Mouse (Mus musculus) left cerebral cortex, postnatal 36 days (tissue): Measurements from ENCODE around the gene Ceacam2. TPM values are rescaled to one million over a fixed set of nuclear protein-coding genes. Genes with fewer than 3 reads are reported as not detected.
"Not testable (repeated sequence)": the region's sequence is repeated elsewhere in the genome, so short reads cannot be mapped to it uniquely, and the experiment has no call there.

Source experiments
- DNase-seq, 2 experiments: peaks; one replicate each; pipeline ENCODE4 v3.0.0; 2021 to 2022; ENCODE audit warnings: low spot score in 2 of 2, mixed read lengths in 1 of 2
- intact Hi-C: fragments of 180-260 bp; cut with DNase I; formaldehyde crosslinking; loops from one replicate; pipeline ENCODE4 v1.15.1; 2025
- total RNA-seq, 2 experiments: library from RNA; stranded (reverse); gene quantifications; 2 replicates each; pipeline ENCODE4 v1.2.3; 2021

Gene Ceacam2
- under 1 TPM; 0.27 to 0.42 TPM for total RNA-seq

DNA sequence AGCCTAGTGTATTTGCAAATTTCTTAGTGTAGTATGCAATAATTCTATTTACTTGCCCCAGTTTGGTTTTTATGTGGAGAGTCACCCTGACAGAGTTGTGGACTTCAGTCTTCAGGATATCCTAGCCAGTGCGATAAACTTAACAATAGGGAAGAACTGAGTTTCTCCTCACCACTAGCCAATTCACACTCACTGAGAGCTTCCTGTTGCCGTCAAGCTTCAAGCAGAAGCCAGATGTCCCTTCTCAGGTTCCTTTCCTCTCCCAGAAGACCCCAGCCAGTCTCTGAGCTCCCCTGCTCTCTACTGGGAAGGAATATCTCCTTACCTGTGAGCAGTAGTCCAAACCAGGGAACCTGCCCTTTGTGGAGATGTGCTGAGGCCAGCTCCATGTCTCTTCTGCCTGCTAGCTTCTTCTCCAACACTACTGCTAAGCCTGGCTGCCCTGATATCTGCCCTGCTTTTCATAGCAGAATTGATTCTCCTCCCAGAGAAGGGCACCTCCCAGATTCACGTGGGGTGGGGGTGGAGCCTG, at the start of gene Ceacam2:
Ceacam2 (minus strand) TSS at position 482 of the 532 bp plus-strand sequence.
- DNase-seq: not testable (repeated sequence)
- intact Hi-C loops: loop anchor here (2.0 kb wide), 1 partner anchor 63 kb away; the partner anchor contains the start of gene Ceacam1

DNA sequence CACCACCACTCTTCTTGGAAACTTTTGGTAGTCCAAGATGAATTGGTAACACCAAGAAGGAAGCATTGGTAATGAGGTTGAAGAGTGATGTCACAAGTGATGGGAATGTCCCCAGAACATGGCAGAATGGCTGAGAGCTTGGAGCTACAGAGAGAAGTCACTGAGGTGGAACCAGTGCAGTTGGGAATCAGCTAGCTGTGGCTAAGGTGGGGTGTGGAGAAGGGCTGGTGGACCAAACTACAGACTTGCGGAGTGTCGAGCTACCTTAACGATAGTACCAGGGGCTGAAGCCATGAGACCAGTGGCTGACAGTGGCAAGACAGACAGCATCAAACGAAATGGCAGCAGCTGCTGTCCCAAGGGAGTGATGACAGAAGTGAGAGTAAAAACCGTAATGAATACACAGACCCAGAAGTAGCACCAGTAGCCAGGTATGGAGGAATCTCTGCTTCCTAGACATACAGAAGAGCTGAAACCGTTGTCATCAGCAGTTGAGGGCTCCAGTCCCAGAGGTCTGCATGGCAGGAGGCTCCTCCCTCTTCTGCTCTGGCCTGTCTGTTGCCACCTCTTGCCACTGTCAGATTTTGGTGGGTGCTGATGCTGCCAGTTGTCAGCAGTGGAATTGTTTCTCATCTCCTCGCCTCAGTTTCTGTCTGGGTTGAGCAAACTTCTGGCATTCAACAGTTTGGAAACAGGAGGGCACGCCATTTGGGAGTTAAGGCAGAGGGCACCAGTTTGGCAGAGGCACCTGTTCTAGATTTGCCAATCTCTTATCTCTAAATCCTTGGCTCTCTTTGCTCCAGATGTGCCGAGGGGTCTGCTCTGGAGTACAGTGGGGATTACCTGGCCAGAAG, 45.9 kb upstream of the Ceacam2 start:
- no peak for DNase-seq
- intact Hi-C loops: no loop called here

DNA sequence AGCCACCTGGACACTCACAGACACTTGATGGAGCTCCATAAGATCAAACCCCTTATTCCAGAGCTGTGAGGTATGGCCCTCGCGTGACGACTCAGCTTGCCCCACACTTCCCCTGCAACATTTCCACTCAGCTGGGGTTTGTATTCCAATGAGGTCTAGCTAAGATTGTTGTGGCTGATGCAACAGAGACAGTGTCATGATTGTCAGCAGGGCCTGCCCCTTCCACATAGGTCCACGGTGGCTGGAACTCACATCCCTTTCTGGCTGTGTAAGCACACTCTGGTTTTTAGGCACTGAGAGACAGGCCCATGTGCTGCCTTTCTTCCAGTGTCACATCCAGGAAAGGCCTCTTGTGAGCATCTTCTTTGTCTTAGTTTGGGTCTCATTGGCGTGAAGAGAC, 45.0 kb upstream of the Ceacam2 start:
- no peak for DNase-seq
- intact Hi-C loops: no loop called here

DNA sequence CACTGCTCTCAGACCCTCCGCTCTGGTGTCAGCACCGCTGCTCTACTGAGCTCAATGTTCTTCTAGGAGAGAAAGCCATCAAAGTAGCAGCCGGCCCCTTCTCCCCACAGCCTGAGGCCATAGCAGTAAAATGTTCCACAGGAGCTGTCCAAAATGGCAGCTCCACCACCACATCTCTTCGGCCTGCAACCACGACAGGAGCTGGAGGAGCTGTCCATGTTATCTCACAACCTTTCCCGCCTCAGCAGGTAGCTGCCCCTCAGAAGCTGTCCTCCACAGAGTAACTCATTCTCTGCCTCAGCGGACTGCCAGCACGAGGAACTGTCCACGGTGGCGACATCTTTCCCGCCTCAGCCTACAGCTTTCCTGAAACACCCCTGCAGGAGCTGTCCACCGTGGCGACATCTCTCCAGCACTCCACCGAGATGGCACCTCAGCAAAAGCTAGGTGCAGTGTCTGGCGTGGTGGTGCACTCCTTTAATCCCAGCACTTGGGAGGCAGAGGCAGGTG, 42.7 kb upstream of the Ceacam2 start:
- DNase-seq: no peak
- intact Hi-C loops: no loop called here

DNA sequence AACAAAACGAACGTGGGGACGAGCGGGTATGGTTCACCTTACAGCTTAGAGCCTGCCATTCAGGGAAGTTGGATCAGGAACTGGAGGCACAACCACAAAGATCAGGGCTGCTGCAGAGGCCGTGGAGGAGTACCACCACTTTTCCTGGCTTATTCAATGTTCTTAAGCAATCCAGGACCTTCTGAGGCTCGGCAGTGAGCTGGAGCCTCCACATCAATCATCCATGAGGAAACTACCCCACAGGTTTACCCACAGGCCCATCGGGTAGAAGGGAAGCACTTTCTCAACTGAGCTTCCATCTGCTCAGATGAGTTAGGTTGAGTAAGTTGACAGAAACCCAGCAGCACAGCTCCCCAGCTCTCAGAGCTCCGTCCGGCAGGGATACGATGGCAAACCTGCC, 39.8 kb upstream of the Ceacam2 start:
- DNase-seq: no peak
- intact Hi-C loops: loop anchor here (5.0 kb wide), 1 partner anchor 742 kb away; no protein-coding TSS in a partner anchor

DNA sequence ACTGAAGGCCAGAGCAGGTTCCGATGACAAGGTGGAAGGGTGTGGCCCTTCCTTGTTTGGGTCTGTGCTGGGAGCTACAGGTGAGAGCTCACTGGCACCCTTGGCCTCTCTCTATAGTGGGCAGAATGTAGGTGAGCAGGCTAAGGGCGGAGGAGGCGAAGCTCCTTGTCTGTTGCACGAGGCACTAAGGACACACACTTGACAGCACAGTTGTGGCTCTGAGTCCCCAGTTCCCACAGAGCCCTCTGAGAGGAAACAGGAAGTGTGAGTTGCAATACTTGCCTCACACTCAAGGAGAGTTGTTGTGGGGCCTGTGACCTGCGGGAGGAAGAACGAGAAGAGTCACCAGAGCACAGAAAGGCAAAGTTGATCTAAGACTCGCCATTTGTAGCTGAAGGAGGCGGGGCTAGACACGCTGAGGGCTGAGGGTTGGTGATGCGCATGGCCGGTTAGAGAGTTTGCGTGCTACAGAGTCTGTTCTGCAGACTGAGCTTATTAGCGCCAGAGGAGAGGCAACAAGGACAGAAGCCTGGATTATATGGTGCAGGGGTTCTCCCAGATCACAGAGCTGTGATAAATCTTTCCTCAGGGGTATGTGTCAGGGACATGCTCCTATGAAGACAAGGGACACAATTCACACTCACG, 37.3 kb upstream of the Ceacam2 start:
- intact Hi-C loops: loop anchor here (5.0 kb wide), 1 partner anchor 740 kb away; no protein-coding TSS in a partner anchor
- DNase-seq: not testable (repeated sequence)

DNA sequence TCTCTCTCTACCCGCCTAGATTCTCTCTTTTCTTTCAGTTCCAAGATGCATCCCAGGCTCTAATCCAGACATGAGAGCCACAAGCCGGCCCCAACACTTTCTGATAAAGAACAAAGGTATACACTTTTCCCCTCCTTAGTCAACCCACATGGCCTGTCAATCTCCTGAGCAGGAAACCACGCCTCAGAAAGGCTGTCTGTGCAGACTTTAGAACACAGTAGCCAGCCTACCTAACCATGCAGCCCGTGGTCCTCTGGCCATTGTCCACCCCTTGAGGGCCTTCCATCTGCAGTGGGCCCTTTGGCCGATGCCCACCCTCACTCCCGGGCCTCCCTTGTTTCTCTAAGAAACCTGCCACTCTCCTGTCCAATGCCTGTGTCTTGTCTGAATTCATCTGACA, 36.7 kb upstream of the Ceacam2 start:
- DNase-seq: not testable (repeated sequence)
- intact Hi-C loops: loop anchor here (5.0 kb wide), 1 partner anchor 739 kb away; no protein-coding TSS in a partner anchor

DNA sequence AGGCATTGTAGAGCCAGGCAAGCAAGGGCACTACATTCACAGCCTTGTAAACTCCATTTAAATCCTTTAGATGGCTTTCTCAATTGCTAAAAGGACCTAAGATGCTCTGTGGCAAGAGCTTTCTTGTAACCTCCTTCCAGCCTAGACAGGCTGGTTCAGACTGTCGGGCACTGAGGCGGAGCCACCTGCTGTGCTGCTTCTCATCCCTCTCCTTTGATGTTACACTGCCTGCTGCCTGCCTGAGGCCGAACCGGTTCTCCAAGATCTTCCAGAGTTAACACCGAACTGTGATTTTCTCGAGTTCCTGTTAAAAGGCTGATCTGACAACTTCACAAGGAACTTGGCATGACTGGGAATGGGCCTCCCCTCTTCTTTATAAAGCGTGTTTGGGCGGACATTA, 36.2 kb upstream of the Ceacam2 start:
- DNase-seq: no peak
- intact Hi-C loops: loop anchor here (5.0 kb wide), 1 partner anchor 739 kb away; no protein-coding TSS in a partner anchor

DNA sequence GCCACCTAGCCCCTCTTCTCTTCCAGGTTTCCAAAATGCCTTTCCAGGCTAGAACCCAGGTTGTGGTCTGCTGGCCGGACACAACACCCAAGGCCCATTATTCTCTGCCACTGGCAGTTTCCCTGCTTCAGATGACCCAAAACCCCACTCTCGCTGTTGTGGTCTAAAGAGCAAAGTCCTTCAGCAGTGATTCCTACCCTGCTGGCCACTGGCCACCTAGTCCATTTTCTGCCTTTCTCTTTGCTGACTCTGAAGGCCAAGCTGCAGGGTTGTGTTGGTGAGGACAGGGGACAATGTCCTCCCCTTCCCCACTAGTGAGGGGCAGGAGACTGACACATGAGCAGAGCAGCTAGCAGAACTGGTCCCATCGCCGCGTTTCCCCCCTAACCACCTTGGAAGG, 35.4 kb upstream of the Ceacam2 start:
- DNase-seq: no peak
- intact Hi-C loops: loop anchor here (5.0 kb wide), 1 partner anchor 738 kb away; no protein-coding TSS in a partner anchor

DNA sequence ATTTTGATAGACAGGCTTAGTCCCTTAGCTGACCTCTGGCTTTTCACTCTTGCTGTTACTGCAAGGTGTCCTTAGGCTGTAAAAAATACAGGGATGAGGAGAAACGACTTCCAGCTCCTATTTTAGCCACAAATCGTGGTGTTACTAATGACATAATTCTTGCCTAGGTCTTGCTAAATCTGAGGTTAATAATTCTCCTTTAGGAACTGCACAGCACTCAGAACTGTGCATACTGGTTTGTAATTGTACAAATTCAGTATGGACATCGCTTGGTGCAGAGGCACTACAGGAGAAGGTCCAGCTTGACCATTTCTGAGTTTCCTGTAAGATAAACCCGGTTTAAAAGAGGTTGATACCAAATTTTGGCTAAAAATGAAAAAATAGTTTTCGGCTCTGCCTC, 34.1 kb upstream of the Ceacam2 start:
- intact Hi-C loops: not testable (repeated sequence)

DNA sequence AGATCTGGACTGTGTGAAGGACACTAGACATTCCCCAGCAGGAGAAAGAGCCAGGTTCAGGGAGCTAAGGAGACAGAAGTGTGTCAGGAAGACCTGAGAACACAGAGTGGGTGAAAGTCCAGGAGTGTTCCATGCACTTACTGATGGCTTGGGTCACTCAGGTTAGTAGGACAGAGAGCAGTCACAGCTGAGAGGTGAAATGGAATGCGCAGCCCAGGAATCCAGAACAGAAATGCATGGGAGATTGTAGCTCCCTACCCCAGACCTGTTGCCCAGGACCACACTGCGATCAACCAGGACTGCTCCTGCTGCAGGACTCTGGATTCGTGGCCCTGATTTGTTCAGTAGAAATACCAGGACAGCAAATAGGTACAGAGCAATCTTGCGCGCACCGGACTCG, 29.1 kb upstream of the Ceacam2 start:
- intact Hi-C loops: no loop called here

More for the DNA sequence above, 34.1 kb upstream of the Ceacam2 start:
- not testable (repeated sequence) for DNase-seq

DNA sequence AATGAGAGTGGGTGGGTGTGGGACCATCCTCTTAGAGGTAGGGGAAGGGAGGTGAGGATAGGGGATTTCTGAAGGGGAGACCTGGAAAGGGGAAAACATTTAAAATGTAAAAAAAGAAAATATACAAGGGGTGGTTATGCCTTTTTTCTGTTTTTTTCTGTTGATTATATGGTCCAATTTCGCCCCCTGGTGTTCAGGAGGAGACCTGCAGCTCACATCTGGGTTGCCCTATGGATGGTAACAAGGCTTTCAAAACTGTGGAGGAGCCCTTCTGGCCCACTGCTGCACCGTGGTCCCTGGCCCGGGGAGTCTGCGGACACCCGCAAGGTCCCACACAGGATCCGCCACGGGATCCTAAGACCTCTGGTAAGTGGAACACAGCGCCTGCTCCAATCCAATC, 1.8 kb upstream of the Ceacam2 start:
- intact Hi-C loops: loop anchor here (2.0 to 5.0 kb wide), 2 partner anchors 55 to 119 kb away; no protein-coding TSS in a partner anchor
- not testable (repeated sequence) for DNase-seq

More for the DNA sequence above, 29.1 kb upstream of the Ceacam2 start:
- DNase-seq: no peak

DNA sequence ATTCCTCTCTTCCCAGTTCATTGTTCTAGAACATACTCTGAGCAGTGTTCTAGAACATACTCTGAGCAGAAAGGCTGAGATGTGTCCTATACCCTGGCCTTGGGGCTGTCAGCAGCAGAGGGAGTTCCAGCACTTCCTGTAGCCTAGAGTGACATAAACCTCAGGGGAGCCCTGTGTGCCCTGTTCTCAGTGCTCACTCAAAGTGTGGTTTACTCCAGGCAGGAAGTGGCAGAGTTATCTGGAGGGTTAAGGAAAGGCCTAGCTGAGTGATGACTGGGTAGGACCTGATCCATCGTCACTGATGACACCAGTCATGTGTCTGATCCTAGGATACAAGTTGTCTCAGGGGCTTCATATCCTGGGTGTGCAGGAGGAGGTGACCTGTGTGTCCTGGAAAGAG, 297 bp upstream of the Ceacam2 start:
- DNase-seq: not testable (repeated sequence)
- intact Hi-C loops: loop anchor here (2.0 to 5.0 kb wide), 3 partner anchors 53 to 118 kb away; partner anchors contain the start of gene Ceacam1

DNA sequence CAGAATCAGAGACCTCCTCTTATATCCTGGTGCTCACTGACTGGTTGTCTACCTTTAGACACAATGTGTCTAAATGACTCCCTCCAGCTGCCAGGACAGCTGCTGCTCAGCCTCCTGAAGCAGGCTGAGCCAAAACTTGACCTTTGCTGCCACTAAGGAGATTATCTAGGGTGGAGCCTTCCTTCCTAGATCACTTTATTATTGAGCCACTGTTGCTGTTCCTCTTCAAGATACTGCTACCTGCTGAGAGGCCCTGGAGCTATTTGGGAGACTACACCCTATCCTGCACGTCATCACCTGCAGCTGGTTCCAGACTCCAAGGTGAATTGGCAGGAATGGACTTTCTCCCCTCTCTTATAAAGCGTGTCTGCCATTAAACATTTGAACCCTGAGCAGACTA, 8.8 kb downstream of the Ceacam2 start:
- intact Hi-C loops: no loop called here
- DNase-seq: no peak

DNA sequence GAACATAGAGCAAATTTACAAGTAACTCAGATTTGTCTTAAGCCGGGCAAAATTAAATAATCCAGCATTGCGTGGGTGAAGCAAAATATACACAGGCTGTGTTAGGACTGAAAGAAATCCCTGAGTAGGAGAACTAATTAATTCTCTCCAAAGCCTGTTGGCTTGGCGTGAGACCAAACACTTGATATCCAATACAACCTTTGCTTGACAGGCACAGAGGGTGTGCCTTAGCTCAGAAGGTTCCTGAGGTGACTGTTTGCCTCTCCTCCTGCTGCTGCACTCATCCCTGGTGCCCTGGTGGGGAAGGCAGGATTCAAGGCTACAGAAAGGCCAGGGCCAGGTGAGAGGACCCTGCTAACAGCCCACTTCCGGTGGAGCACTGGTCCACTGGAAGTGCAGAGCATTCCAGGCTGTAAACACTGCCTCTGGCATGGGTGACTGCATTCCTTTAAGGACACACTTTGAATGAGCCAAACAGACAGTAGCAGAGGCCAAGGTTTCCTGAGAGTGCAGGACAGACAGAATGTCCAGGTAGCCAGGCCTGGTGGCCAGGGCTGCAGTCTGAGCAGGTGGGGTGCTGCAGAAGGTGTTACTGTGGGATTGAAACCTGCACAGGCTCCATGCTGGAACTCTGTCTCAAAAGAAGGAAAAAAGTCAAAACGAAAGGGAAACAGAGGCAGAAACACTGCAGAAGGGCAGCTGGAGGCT, 23.4 kb downstream of the Ceacam2 start:
- DNase-seq, intact Hi-C loops: not testable (repeated sequence)

DNA sequence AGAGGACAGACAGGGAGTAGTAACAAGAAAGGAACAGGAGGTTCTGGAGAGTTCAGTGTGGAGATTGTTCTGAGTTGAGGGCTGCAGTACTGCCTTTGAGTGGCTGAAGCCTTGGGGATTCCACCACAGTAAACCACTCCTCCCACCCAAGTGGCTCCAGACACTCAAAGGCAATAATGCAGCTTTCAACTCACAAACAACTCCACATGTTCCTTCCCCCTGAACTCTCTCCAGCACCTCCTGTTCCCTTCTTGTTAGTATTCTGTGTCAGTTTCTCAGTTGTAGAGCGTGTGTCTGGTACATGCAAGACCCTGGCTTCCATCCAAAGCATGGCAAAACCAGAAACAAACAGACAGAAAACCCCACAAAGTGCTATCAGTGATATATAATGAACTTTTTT, 24.0 kb downstream of the Ceacam2 start:
- DNase-seq, intact Hi-C loops: not testable (repeated sequence)

DNA sequence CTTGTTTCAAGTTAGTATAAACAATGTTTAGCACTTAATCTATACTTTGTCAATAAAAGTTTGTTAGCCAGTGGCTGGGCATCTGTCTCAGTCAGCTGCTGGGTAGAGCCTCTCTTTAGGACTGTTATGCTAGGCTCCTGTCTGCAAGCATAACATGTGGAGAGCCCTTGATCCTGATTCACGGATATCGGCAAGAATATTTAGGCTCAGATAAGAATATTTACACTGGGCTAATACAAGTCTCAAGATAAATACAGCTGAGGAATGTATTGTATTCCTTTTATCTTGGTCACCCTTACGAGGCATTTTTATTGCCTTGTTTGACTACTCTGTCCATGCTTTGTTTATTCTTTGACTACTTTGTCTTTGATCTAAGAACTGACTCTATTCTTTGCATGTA, 29.7 kb downstream of the Ceacam2 start:
- intact Hi-C loops: no loop called here
- DNase-seq: no peak

DNA sequence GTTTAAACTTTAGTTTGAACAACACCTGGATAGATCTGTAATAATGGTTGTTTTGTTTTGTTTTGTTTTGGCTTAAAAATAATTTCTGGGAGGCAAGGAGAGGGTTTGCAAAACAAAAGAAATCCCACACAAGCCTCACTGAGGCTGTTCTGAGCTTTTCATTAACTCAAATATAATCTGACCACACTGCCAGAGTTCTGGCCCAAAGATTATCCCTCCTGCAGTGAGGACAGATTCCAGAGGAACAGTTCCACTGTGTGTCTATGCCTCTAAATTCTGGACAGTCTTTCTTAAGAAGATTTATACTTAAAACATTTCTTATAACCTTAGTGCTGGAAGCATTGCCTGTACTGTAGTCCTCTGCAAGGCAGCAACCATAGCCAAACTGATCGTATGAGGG, 45.0 kb downstream of the Ceacam2 start:
- intact Hi-C loops: no loop called here
- no peak for DNase-seq

DNA sequence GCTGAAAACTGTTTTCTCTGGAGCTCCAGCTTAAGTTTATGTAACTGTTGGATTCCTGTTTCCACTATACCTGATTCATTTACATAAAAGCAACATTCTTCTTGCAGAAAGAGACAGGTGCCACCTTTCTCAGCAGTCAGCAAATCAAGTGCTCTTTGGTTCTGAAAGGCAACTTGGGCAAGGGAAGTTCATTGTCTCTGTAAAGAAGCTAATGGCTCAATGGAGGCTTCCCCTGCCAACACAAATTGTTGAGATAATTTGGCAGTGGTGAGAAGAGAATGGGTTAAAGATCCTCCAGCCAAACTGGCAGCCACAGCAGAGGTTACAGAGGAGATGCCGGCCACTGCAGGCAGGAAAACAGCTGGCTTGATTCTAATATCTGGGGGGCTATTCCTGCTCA, 49.0 kb downstream of the Ceacam2 start:
- DNase-seq, intact Hi-C loops: not testable (repeated sequence)
